7 mouse cellular contexts compared by ENCODE assay signal in genomic region chr3:126598329-126598676, GRCm38 (mm10). TPM values are rescaled to one million over a fixed set of nuclear protein-coding genes. Genes with fewer than 3 reads are reported as not detected.
A peak's percentile ranks its signal among the peaks of the same experiment; 100 is the strongest.
DNase-seq lines count a peak whose midpoint lies in the region; ATAC-seq lines count a peak whose summit lies in the region.

No protein-coding gene starts in this region.

- no peaks in the 10 kb centered on the region for H3K9me3 ChIP-seq in neural tube, embryonic 11.5 days (ENCODE audit: control insufficient read depth, low read length)
- no peaks in the 10 kb centered on the region for H3K9me3 ChIP-seq in embryonic facial prominence, embryonic 15.5 days (replicated peaks)
- no peaks in the 10 kb centered on the region for H3K9me3 ChIP-seq in limb, embryonic 10.5 days (replicated peaks)

- DNase-seq in neural tube, embryonic 11.5 days (ENCODE audit: low spot score), result no peak
- no peak for DNase-seq in neural tube, embryonic 10.5 days (ENCODE audit: extremely low spot score, low spot score)
- DNase-seq in limb, embryonic 10.5 days (ENCODE audit: low spot score), result no peak
- DNase-seq in retina, embryonic 14.5 days (ENCODE audit: low spot score), result peak; percentile 34
- DNase-seq in MN1 (ENCODE audit: low spot score), result no peak

- peak overlapping the region; percentile 94 for H3K4me2 ChIP-seq in neural tube, embryonic 11.5 days (ENCODE audit: low read depth)
- H3K4me2 ChIP-seq in embryonic facial prominence, embryonic 15.5 days (replicated peaks), result peak overlapping the region; percentile 93

- no peaks in the 10 kb centered on the region for H3K36me3 ChIP-seq in neural tube, embryonic 11.5 days (ENCODE audit: control insufficient read depth, insufficient read depth, low read length)
- no peaks in the 10 kb centered on the region for H3K36me3 ChIP-seq in embryonic facial prominence, embryonic 15.5 days
- peaks cover 8% of the 10 kb centered on the region for H3K36me3 ChIP-seq in limb, embryonic 10.5 days

- H3K4me3 ChIP-seq in neural tube, embryonic 11.5 days (ENCODE audit: low read depth, low read length), result peak overlapping the region; percentile 75
- H3K4me3 ChIP-seq in embryonic facial prominence, embryonic 15.5 days (replicated peaks), result peak overlapping the region; percentile 88
- peak overlapping the region; percentile 89 for H3K4me3 ChIP-seq in limb, embryonic 10.5 days

- no peak overlapping the region for H3K27ac ChIP-seq in neural tube, embryonic 11.5 days (ENCODE audit: low read depth, low read length)
- no peak overlapping the region for H3K27ac ChIP-seq in embryonic facial prominence, embryonic 15.5 days (replicated peaks)
- peak overlapping the region; percentile 95; the same call in 1 of the 2 replicates for H3K27ac ChIP-seq in limb, embryonic 10.5 days

- ATAC-seq in neural tube, embryonic 11.5 days (ENCODE audit: insufficient read depth, low FRiP score, low TSS enrichment), result no peak
- no peak for ATAC-seq in embryonic facial prominence, embryonic 15.5 days (ENCODE audit: insufficient number of reproducible peaks, low FRiP score, low TSS enrichment, low read depth)
- ATAC-seq in erythroid progenitor cell, adult 5-6 weeks (replicated peaks; ENCODE audit: low FRiP score, poor library complexity, severe bottlenecking), result no peak

- H3K9ac ChIP-seq in neural tube, embryonic 11.5 days (ENCODE audit: low read length), result peak overlapping the region; percentile 85
- H3K9ac ChIP-seq in embryonic facial prominence, embryonic 15.5 days, result peak overlapping the region; percentile 87; the same call in 1 of the 2 replicates

- H3K4me1 ChIP-seq in neural tube, embryonic 11.5 days (ENCODE audit: control insufficient read depth, insufficient read depth, low read length), result peaks cover 2% of the 10 kb centered on the region; the same call in 1 of the 2 replicates
- H3K4me1 ChIP-seq in embryonic facial prominence, embryonic 15.5 days, result peaks cover 9% of the 10 kb centered on the region; the same call in 1 of the 2 replicates
- peaks cover 28% of the 10 kb centered on the region for H3K4me1 ChIP-seq in limb, embryonic 10.5 days

- no peaks in the 10 kb centered on the region for H3K27me3 ChIP-seq in neural tube, embryonic 11.5 days (ENCODE audit: control insufficient read depth, insufficient read depth, low read length)
- no peaks in the 10 kb centered on the region for H3K27me3 ChIP-seq in embryonic facial prominence, embryonic 15.5 days
- H3K27me3 ChIP-seq in limb, embryonic 10.5 days (ENCODE audit: low read depth, poor library complexity, severe bottlenecking), result no peaks in the 10 kb centered on the region

- WGBS in neural tube, embryonic 11.5 days, result 5% methylated on average over 5 of the region's 5 CpGs
- 6% methylated on average over 5 of the region's 5 CpGs for WGBS in embryonic facial prominence, embryonic 15.5 days
- 3% methylated on average over 5 of the region's 5 CpGs for WGBS in limb, embryonic 10.5 days

RNA-seq across cellular contexts. Expression of gene Camk2d, which starts 2.2 kb away (rescaled TPM):
- polyA plus RNA-seq in neural tube, embryonic 11.5 days (2014; fragmentation: Nextera tagmentation; extraction: Ambion mirVana), result 20.8 and 21.4 TPM in 2 replicates
- 32.9 TPM in 2 replicates for polyA plus RNA-seq in embryonic facial prominence, embryonic 15.5 days (2015; fragmentation: Nextera tagmentation; extraction: Ambion mirVana)
- 13.4 and 13.5 TPM in 2 replicates for polyA plus RNA-seq in limb, embryonic 10.5 days (2016; fragmentation: Nextera tagmentation; extraction: Ambion mirVana)
- 10.8 and 43.2 TPM in 2 replicates for total RNA-seq in erythroid progenitor cell, adult 5-6 weeks (2015; ENCODE audit: low replicate concordance)
- 5.8 and 18.5 TPM in 2 replicates for total RNA-seq in erythroid progenitor cell, adult 5-6 weeks (2017; ENCODE audit: low replicate concordance)
